Mouse (Mus musculus) small intestine, adult 2 months (tissue): ENCODE measurements at regions not wholly inside any gene's neighbourhood (a gene's known extent, or its start where the extent isn't known, plus 50 kb on each side); places are given as distances from the start of the nearest gene placed in this dataset.

Experiments
- H3K27ac ChIP-seq: fragments of 200-500 bp; 2 replicates; pipeline ENCODE4 v1.5.1; 2012; ENCODE audit warnings: low read depth, low read length, control low read depth, inconsistent platforms; ENCODE audit not compliant: insufficient read depth
- H3K27me3 ChIP-seq: fragments of 200-500 bp; 2 replicates; pipeline ENCODE4 v1.6.1; 2012; ENCODE audit warnings: mild to moderate bottlenecking, moderate library complexity, low read length, inconsistent platforms; ENCODE audit not compliant: control insufficient read depth, insufficient read depth
- H3K36me3 ChIP-seq: fragments of 200-500 bp; 2 replicates; pipeline ENCODE4 v1.6.1; 2012; ENCODE audit warnings: mild to moderate bottlenecking, low read length, control low read depth, inconsistent platforms; ENCODE audit not compliant: control insufficient read depth, insufficient read depth
- H3K4me1 ChIP-seq: fragments of 200-500 bp; 2 replicates; pipeline ENCODE4 v1.6.1; 2012; ENCODE audit warnings: low read length, inconsistent platforms, mixed read lengths; ENCODE audit not compliant: control insufficient read depth, insufficient read depth, insufficient read length
- H3K4me3 ChIP-seq: fragments of 200-500 bp; 2 replicates; pipeline ENCODE4 v1.5.1; 2012; ENCODE audit warnings: low read depth, mild to moderate bottlenecking, control low read depth, inconsistent platforms, low read length, moderate library complexity
- CTCF ChIP-seq: fragments of 200-500 bp; IDR thresholded peaks from 2 replicates; pipeline ENCODE4 v1.5.1; 2012; ENCODE audit warnings: low read depth, mild to moderate bottlenecking, control low read depth, inconsistent platforms, low read length, moderate library complexity, mixed read lengths; ENCODE audit not compliant: insufficient replicate concordance, insufficient read length; ENCODE audit errors: extremely low read depth
- POLR2A ChIP-seq: fragments of 200-500 bp; IDR thresholded peaks from 2 replicates; pipeline ENCODE4 v1.6.1; 2012; ENCODE audit warnings: low read depth, mild to moderate bottlenecking, control low read depth, inconsistent platforms, low read length, moderate library complexity
- WGBS: fragments of 180-500 bp; shearing (Covaris S2); methylation state at CpG from one replicate; pipeline ENCODE4 v1.1.7; 2018; 5-methylcytosine and 5-hydroxymethylcytosine counted together

DNA sequence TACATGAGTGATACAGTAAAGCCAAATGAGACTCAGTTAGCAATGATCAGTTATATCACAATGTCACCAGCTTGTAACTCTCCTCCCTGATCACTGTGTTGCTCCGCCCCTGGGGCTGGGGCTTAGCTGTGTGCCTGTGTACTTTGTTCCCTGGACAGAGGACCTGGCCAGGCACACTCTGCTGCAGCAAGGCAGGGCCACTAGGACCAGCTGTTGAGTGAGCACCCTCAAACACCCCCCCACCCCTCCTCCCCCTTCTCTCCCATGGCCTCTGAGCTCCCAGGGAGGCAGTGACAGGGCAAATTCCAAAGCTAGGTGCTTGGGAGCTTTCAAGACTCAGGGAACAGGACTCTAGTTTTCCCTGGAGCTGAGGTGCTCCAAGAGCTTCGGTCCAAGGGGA, 70.0 kb downstream of the Cryaa start:
- whole genome bisulfite sequencing: 32% methylated on average over 2 of the region's 2 CpGs

DNA sequence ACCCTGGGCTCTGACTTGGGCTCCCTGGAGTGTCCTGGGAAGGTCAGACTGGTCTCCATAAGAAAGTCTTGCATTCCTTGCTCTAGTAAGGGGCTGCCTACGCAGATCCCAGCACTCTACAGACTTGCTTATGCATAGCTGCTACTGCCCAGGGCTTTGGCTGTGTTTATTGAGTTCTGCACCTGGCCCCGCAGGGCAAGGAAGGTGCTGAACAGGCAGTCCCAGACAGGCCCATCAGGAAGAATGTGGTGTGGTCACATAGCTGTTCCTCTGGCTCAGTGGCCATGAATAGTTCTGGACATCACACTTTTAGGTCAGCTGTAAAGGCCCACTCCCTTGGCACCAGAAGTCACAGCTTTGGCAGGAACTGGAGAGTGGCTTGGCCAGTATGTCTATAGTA, 70.6 kb downstream of the Cryaa start:
- H3K27me3 ChIP-seq: no peaks in the 10 kb centered on the region
- H3K36me3 ChIP-seq: no peaks in the 10 kb centered on the region
- H3K4me1 ChIP-seq: peaks cover 36% of the 10 kb centered on the region
- H3K4me3 ChIP-seq: no peak overlapping the region
- WGBS: 48% methylated on average over 2 of the region's 2 CpGs
- peak overlapping the region; percentile 87 for H3K27ac ChIP-seq
- TF ChIP-seq CTCF: no peak
- no peak for TF ChIP-seq POLR2A

More for the DNA sequence above, 70.0 kb downstream of the Cryaa start:
- H3K27me3 ChIP-seq: no peaks in the 10 kb centered on the region
- H3K4me1 ChIP-seq: peaks cover 33% of the 10 kb centered on the region
- no peak overlapping the region for H3K4me3 ChIP-seq
- TF ChIP-seq POLR2A (no peak), CTCF (no peak)
- no peaks in the 10 kb centered on the region for H3K36me3 ChIP-seq
- H3K27ac ChIP-seq: peak overlapping the region; percentile 87

DNA sequence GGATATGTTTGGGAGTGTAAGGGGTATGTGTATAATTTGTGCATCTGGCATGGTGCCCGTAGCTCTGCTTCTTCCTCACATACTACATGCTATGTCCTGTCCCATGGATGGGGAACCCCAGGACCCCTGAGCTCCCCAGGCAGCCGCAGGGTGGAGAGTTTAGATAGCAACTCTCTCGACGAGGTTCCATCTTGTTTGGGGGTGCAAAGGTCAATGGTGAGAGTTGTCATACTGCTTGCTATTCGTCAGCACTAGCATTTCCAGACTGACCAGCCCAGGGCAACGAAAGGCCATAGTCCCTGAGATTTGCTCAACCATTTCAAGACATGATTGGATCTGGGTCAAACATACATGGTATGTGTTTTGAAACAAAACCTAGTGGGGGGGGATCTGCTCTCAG, 71.4 kb downstream of the Cryaa start:
- H3K27me3 ChIP-seq: no peaks in the 10 kb centered on the region
- no peaks in the 10 kb centered on the region for H3K36me3 ChIP-seq
- TF ChIP-seq POLR2A (no peak), CTCF (no peak)
- H3K27ac ChIP-seq: peak overlapping the region; percentile 28; the same call in 1 of the 2 replicates
- WGBS: 51% methylated on average over 6 of the region's 6 CpGs
- H3K4me1 ChIP-seq: peaks cover 42% of the 10 kb centered on the region
- H3K4me3 ChIP-seq: no peak overlapping the region

DNA sequence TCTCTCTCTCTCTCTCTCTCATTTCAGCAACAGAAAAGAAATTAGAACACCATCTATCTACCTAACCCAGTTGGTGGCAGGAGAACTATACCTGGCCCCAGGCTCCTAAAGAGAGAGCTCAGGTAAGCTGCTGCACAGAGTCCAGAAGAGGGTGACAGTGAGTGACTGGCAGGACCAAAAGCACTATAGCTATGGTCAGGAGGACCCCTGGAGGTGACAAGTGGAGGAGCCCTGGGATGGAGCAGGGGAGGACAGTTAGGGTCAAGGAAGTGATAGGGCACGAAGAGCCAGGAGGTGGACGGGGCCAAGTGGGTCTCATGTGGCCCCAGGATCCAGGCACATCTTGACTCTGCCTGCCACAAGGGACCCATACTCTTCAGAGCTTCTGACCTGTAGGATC, 73.7 kb downstream of the Cryaa start:
- no peaks in the 10 kb centered on the region for H3K27me3 ChIP-seq
- no peak overlapping the region for H3K4me3 ChIP-seq
- H3K36me3 ChIP-seq: no peaks in the 10 kb centered on the region
- no peak overlapping the region for H3K27ac ChIP-seq
- 76% methylated on average over 2 of the region's 2 CpGs for WGBS
- peaks cover 39% of the 10 kb centered on the region for H3K4me1 ChIP-seq
- TF ChIP-seq POLR2A: no peak
- peak; percentile 43; the same call in 1 of the 2 replicates for TF ChIP-seq CTCF

DNA sequence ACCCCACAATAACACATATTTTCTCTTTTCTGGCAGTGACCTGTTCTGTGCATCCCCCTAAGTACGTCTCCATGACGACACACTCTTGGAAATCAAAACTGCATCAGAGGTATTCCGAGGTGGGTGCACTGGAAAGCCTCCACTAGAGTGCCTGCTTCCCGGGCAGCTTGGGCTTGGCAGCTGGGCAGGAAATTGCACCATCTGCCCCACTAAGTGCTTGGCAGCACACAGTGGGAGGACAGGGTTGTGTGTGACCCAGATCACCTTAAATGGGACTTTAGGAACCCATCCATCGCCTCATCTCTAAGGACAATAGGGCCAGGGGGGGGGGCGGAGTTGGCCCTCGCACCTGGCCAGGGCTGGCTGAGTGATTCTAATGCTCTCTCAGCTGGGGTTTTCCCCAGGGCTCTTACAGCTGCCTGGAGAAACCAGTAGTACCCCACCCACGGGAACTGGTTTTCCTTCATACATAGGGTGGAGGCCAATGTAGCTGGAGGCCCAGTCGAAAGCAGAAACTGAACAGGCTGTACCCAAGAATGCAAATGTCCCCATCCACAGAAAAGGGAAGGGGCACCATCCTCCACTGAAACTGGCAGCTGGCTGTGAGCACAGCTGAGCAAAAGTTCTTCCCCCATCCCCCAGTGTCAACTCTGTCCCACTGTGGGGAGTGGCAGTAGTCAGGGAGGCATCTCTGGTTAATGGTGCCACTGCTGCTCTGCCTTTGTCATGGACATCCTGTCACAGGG, 75.7 kb downstream of the Cryaa start:
- no peaks in the 10 kb centered on the region for H3K27me3 ChIP-seq
- WGBS: 50% methylated on average over 9 of the region's 9 CpGs
- TF ChIP-seq CTCF: no peak
- TF ChIP-seq POLR2A: no peak
- H3K36me3 ChIP-seq: no peaks in the 10 kb centered on the region
- peaks cover 22% of the 10 kb centered on the region for H3K4me1 ChIP-seq
- peak overlapping the region; percentile 50 for H3K27ac ChIP-seq
- no peak overlapping the region for H3K4me3 ChIP-seq

DNA sequence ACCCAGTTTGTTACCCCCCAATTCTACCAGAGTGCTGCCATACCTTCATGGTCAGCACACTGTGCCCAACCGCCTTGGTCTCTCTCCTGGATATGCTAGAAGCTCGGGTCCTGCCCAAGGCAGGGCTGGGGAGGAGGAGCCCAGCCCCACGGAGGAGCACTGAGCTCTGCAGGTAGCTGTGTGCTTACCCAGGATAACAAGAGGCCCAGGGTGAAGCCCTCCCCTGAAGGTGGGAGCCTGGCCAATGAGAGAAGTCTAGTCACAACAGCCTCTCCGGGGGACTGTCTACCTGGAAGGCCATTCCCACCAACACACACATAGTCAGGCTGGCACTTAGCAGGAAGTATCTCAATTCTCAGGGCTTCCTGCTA, 76.2 kb downstream of the Cryaa start:
- Histone ChIP-seq H3K36me3 (no peaks in the 10 kb centered on the region), H3K27me3 (no peaks in the 10 kb centered on the region), H3K4me1 (peaks cover 19% of the 10 kb centered on the region), H3K27ac (peak overlapping the region; percentile 50), H3K4me3 (no peak overlapping the region)
- WGBS: 44% methylated on average over 4 of the region's 4 CpGs
- TF ChIP-seq POLR2A (no peak), CTCF (no peak)

DNA sequence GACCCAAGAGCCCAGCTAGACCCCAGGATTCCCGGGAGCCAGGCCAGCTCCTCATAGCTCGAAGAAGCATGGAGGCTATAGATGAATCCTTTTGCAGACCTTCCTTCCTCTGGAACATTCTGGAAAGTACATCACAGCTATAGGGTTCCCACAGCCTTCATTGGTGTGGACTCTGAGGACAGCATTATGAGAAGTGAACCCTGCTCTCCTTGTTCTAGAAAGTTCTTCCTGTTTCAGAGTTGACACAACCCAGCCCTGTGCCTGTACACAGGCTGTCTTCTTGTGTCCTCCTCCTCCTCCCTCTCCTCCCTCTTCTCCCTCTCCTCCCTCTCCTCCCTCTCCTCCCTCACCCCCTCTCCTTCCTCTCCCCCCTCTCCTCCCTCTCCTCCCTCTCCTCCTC, 82.9 kb downstream of the Cryaa start:
- no peaks in the 10 kb centered on the region for H3K27me3 ChIP-seq
- 95% methylated on average over 2 of the region's 2 CpGs for WGBS
- TF ChIP-seq POLR2A (no peak), CTCF (no peak)
- no peak overlapping the region for H3K4me3 ChIP-seq
- no peaks in the 10 kb centered on the region for H3K36me3 ChIP-seq
- no peaks in the 10 kb centered on the region for H3K4me1 ChIP-seq
- no peak overlapping the region for H3K27ac ChIP-seq
